Mouse (Mus musculus) megakaryocyte progenitor cell, adult 5-6 weeks (primary cell): ENCODE results near the gene Tmem62. TPM values are rescaled to one million over a fixed set of nuclear protein-coding genes. Genes with fewer than 3 reads are reported as not detected.

ENCODE experiments used
- ATAC-seq: replicated peaks from 2 replicates; pipeline ENCODE4 v1.8.0; 2016; ENCODE audit warnings: mild to moderate bottlenecking, moderate TSS enrichment, inconsistent platforms; ENCODE audit not compliant: poor library complexity
- total RNA-seq, 2 experiments: library from RNA; stranded (forward) in 1 of 2; stranded (reverse) in 1 of 2; fragments of 157-497, 149-512 nt in 1 of 2; fragments of 200-1000 nt in 1 of 2; gene quantifications; 2 replicates each; pipeline versions ENCODE4 v1.2.3 to v1.2.4; 2015 to 2017

Tmem62 gene
- total RNA-seq, 2 experiments from 2014 or later = 4.2 to 6.4 TPM

DNA sequence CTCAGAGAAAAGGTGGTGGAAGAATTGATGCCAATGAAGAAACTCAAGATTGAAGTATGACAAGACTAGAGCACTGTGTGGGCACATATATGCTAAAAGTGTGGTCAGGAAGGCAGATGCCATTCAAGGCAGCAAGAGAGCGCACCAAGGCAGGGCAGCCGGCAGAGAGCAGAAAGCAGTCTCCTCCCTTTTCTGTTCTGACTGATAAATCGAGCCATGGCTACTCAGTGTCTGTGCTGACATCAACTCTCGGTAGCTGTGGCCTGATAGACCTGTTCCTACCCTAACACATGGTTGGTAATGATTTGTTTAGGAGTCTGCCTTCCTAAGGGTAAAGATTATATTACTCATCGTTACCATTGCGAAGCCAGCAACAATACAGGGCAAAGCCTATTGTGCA, 79.1 kb downstream of the Tmem62 start:
- peak; percentile 93 for ATAC-seq

Other genes starting within 250 kb of the Tmem62 start
- gene Cdan1, start 126.9 kb upstream of the Tmem62 start, total RNA-seq (2015) = 13.3 and 14.4 TPM in 2 replicates
- 13.0 and 17.6 TPM in 2 replicates for gene Cdan1, start 126.9 kb upstream of the Tmem62 start, total RNA-seq (2017)
- gene Ttbk2, start 126.4 kb upstream of the Tmem62 start, total RNA-seq (2015) = 4.0 and 5.2 TPM in 2 replicates
- 4.5 and 7.4 TPM in 2 replicates for gene Ttbk2, start 126.4 kb upstream of the Tmem62 start, total RNA-seq (2017)
- 24.7 and 27.1 TPM in 2 replicates for gene Ubr1, start 6.3 kb upstream of the Tmem62 start, total RNA-seq (2015)
- gene Ubr1, start 6.3 kb upstream of the Tmem62 start, total RNA-seq (2017) = 21.1 and 28.5 TPM in 2 replicates
- 44.2 and 50.1 TPM in 2 replicates for gene Ccndbp1, start 31.4 kb downstream of the Tmem62 start, total RNA-seq (2015)
- 33.5 and 38.1 TPM in 2 replicates for gene Ccndbp1, start 31.4 kb downstream of the Tmem62 start, total RNA-seq (2017)
- 1.7 and 2.4 TPM in 2 replicates for gene Epb42, start 60.1 kb downstream of the Tmem62 start, total RNA-seq (2015)
- gene Epb42, start 60.1 kb downstream of the Tmem62 start, total RNA-seq (2017) = 1.4 and 4.2 TPM in 2 replicates
- not detected in 2 replicates for gene Tgm5, start 108.8 kb downstream of the Tmem62 start, total RNA-seq (2015)
- not detected in 2 replicates for gene Tgm5, start 108.8 kb downstream of the Tmem62 start, total RNA-seq (2017)
- gene Tgm7, start 132.8 kb downstream of the Tmem62 start, total RNA-seq (2015) = not detected in 2 replicates
- gene Tgm7, start 132.8 kb downstream of the Tmem62 start, total RNA-seq (2017) = not detected in 2 replicates
- 12.2 and 12.4 TPM in 2 replicates for gene Adal, start 163.4 kb downstream of the Tmem62 start, total RNA-seq (2015)
- gene Adal, start 163.4 kb downstream of the Tmem62 start, total RNA-seq (2017) = 10.6 and 15.4 TPM in 2 replicates
- gene Lcmt2, start 163.6 kb downstream of the Tmem62 start, total RNA-seq (2015) = 11.7 and 12.8 TPM in 2 replicates
- gene Lcmt2, start 163.6 kb downstream of the Tmem62 start, total RNA-seq (2017) = 8.4 and 9.7 TPM in 2 replicates
- 36.4 and 38.9 TPM in 2 replicates for gene Tubgcp4, start 193.6 kb downstream of the Tmem62 start, total RNA-seq (2015)
- 28.8 and 39.3 TPM in 2 replicates for gene Tubgcp4, start 193.6 kb downstream of the Tmem62 start, total RNA-seq (2017)
- 18.8 and 21.2 TPM in 2 replicates for gene Zscan29, start 194.1 kb downstream of the Tmem62 start, total RNA-seq (2015)
- gene Zscan29, start 194.1 kb downstream of the Tmem62 start, total RNA-seq (2017) = 18.7 and 25.4 TPM in 2 replicates